Mouse (Mus musculus) embryonic facial prominence, embryonic 10.5 days (tissue): ENCODE results near the gene Ldah. TPM values are rescaled to one million over a fixed set of nuclear protein-coding genes. Genes with fewer than 3 reads are reported as not detected.
A peak's percentile ranks its signal among the peaks of the same experiment; 100 is the strongest.

ENCODE experiments used
- DNase-seq: peaks from one replicate; pipeline ENCODE4 v3.0.0-alpha.2; 2017; ENCODE audit warnings: low spot score
- H3K27ac ChIP-seq: fragments of 300-500 bp; sonication (generic); replicated peaks from 2 replicates; pipeline ENCODE4 v1.5.1; 2016; ENCODE audit warnings: mild to moderate bottlenecking
- H3K27me3 ChIP-seq: fragments of 300-500 bp; sonication (generic); replicated peaks from 2 replicates; pipeline ENCODE4 v1.6.1; 2016; ENCODE audit warnings: low read depth, mild to moderate bottlenecking; ENCODE audit not compliant: poor library complexity, severe bottlenecking
- H3K36me3 ChIP-seq: fragments of 300-500 bp; sonication (generic); replicated peaks from 2 replicates; pipeline ENCODE4 v1.6.1; 2016; ENCODE audit warnings: mild to moderate bottlenecking, moderate library complexity
- H3K4me1 ChIP-seq: fragments of 300-500 bp; sonication (generic); 2 replicates; pipeline ENCODE4 v1.6.1; 2016
- H3K4me3 ChIP-seq: fragments of 300-500 bp; sonication (generic); 2 replicates; pipeline ENCODE4 v1.5.1; 2016; ENCODE audit warnings: mild to moderate bottlenecking, moderate library complexity
- H3K9me3 ChIP-seq: fragments of 300-500 bp; sonication (generic); 2 replicates; pipeline ENCODE4 v1.6.1; 2016; ENCODE audit warnings: mild to moderate bottlenecking
- WGBS: fragments of 180-500 bp; shearing (Covaris S2); methylation state at CpG from one replicate; pipeline ENCODE4 v1.1.7; 2016; 5-methylcytosine and 5-hydroxymethylcytosine counted together
- polyA plus RNA-seq: library from polyadenylated mRNA; unstranded; fragments of >200 nt; fragmentation: Nextera tagmentation; extraction: Ambion mirVana; gene quantifications from 2 replicates; pipeline ENCODE4 v1.2.1, GENCODE M21; 2016

Ldah gene
- polyA plus RNA-seq, 1 experiment from 2014 or later, result 69.5 TPM

DNA sequence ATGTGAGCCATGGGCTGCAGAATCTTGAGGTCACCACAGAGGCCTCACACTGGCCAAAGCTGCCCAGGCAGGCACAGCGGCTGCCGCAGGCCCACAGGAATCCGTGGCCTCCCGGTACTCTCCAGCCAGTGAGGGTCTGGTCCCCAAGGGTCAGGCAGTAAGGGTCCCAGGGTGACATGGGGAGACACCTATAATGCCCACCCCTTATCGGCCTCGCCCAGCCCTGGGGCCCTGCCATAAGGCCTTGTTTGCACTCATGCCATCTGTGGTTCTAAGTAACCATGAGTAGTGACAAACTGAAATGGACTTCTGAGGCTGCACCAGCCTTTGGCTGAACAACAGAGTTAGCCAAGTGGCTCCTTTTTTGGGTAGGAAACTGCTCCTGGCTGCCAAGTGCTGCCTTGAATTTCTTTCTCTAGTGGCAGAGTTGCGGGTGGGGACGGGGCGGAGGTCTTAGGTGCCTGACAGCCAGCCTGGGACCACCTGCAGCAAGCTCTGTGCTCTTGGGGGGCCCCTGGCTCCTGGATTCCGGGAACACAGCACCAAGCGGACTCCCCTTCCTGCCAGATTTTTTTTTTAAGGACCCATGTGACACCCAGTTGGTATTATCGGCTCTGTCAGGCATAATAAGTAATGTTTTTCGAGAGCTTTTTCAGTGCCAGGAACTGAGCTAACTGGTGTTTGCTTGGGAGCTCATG, 117.5 kb downstream of the Ldah start:
- peaks cover 18% of the 10 kb centered on the region for H3K4me1 ChIP-seq
- no peak for DNase-seq
- no peaks in the 10 kb centered on the region for H3K9me3 ChIP-seq
- no peak overlapping the region for H3K27ac ChIP-seq
- no peaks in the 10 kb centered on the region for H3K27me3 ChIP-seq
- H3K36me3 ChIP-seq, result peaks cover 52% of the 10 kb centered on the region
- no peak overlapping the region for H3K4me3 ChIP-seq
- WGBS, result 91% methylated on average over 13 of the region's 13 CpGs

DNA sequence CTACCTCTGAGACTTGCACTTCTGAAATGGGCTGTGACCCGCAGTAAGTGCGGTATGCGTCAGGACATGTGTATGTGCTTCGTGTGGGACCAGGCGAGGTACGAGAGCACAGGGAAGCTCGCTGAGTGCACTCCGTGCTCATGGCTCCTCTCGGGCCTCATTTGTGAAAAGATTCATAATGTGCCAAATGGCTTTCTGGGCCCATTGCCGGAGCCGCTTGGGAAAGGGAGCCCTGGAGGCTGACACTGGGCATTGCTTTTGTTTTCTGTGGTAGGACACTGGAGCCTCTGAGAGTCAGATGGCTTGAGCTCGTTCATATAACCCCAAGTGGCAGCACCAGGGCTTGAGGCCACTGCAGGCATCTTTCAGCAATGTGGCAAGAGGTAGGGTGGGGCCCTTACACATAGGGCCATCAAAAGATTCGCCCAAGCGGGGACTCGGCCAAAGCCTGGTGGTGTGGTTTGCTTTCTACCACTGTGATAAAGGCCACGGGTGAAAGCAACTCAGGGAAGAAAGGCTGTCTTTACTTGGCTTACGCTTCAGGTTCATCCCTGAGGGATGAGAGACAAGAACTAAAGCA, 118.1 kb downstream of the Ldah start:
- H3K9me3 ChIP-seq, result no peaks in the 10 kb centered on the region
- peaks cover 17% of the 10 kb centered on the region for H3K4me1 ChIP-seq
- H3K27me3 ChIP-seq, result no peaks in the 10 kb centered on the region
- no peak overlapping the region for H3K27ac ChIP-seq
- WGBS, result 92% methylated on average over 17 of the region's 17 CpGs
- H3K36me3 ChIP-seq, result peaks cover 51% of the 10 kb centered on the region
- no peak overlapping the region for H3K4me3 ChIP-seq
- DNase-seq, result no peak

DNA sequence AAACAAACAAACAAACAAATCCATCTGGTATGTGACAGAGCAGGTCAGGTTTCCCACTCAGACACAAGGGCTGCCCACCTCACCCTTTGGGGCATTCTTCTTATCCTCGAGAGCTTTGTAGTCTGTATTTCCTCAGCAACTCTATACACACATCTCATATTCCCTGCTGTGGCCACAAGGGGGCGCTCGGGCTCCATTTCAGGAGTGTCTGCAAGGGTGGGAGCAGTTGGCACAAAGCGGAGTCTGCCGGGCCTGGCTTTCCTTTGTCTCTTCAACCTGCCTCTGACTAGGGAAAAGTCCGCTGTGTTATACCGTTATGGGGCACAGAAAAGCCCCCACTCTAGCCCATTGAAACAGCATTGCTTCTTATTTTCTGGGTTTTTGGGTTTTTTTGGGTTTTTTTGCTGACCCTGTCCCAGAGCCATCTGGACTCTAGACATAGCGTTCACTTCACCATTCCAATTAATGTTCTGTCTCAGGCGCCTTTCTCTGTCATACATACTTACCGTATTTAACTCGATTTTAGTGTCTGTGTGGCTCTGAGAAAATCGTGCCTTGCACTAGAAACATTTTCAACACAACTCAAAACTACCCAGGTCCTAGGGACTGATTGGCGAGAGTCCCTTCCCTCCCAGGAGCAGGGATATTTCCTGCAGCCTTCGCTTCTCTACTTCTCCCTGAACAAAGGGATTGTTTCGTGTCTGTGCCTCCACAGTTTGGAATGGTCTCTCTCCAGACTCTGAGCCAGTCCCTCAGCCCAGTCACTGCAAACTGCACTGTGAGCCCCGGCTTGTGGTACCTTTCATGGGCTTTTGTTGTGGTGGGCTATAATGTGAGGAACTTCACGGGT, 119.1 kb downstream of the Ldah start:
- H3K4me1 ChIP-seq, result peaks cover 27% of the 10 kb centered on the region
- no peak overlapping the region for H3K4me3 ChIP-seq
- no peaks in the 10 kb centered on the region for H3K9me3 ChIP-seq
- H3K27me3 ChIP-seq, result no peaks in the 10 kb centered on the region
- 37% methylated on average over 17 of the region's 17 CpGs for WGBS
- H3K27ac ChIP-seq, result peak overlapping the region; percentile 87
- DNase-seq, result peak; percentile 95
- H3K36me3 ChIP-seq, result peaks cover 47% of the 10 kb centered on the region

DNA sequence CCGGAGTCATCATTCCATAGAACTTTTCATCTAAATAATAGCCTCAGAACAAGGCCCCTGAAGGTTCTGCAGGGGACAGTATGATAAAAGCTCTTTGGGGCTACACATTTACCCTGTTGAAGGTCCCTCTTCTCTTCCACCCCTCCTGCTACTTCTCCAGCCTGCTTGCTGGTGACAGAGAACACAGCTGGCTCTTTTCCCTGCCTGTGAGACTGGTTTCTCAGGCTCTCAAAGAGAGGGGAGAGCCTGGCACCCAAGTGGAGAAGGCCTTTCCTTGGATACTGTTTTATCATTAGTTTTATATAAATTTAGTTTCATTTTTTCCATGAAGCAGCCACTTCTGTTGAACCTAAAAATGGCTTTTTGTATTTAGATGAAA, 119.8 kb downstream of the Ldah start:
- 83% methylated on average over 1 of the region's 1 CpGs for WGBS
- Histone ChIP-seq H3K27me3 (no peaks in the 10 kb centered on the region), H3K9me3 (no peaks in the 10 kb centered on the region), H3K4me3 (no peak overlapping the region), H3K4me1 (peaks cover 30% of the 10 kb centered on the region), H3K36me3 (peaks cover 44% of the 10 kb centered on the region), H3K27ac (peak overlapping the region; percentile 87)
- no peak for DNase-seq

DNA sequence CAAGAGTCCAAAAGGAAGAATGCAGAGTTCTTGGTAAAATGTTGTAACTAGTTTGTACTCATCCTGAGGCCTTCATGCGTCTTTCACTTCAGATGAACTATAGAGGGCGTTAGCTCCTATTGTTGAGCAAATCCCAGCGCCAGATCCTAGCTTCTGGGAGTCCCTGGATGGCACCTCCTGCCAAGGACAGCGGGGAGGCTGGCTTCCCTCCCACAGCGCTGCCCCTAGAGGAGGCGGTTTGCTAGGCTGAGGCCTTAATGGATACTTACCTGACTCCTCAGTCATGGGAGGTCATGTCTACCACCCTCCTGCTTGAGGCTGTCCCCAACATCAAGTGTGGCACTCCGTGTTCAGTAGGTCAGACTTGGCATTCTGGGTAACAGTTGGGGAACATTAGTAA, 121.3 kb downstream of the Ldah start:
- no peaks in the 10 kb centered on the region for H3K9me3 ChIP-seq
- no peak for DNase-seq
- peaks cover 39% of the 10 kb centered on the region for H3K36me3 ChIP-seq
- H3K27me3 ChIP-seq, result no peaks in the 10 kb centered on the region
- no peak overlapping the region for H3K4me3 ChIP-seq
- peaks cover 25% of the 10 kb centered on the region for H3K4me1 ChIP-seq
- 90% methylated on average over 7 of the region's 7 CpGs for WGBS
- no peak overlapping the region for H3K27ac ChIP-seq

DNA sequence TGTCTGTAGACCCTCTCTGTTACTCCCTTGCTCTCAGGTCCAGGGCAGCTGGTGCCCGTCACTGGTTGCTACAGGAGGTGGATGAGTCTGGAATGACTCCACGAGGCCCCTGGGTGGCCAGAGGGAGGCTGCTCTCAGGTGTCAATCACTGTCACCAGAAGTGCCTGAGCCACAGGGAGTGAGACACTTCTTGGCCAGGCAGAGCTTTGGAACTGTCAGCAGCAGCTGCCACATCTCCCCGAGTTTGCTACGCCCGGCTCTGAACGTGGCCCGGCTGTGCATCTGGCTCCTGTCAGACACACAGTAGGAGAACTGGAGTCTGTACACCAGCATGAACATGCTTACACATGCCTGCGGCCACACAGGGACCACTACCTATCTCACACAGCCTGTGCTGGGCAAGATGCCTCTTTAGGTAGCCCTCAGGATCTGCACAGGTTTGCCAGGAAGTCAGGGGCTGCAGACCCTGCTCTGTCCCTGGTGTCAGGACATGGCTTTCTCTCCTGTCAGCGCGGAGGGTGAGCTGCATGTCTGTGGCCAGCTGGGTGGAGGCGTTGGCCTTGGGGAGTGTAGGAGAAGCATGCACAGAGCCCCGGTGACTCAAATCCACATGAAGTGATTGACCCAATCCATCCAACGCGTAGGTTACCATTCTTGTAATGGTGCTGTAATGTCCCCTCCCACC, 123.7 kb downstream of the Ldah start:
- Histone ChIP-seq H3K27me3 (no peaks in the 10 kb centered on the region), H3K27ac (peak overlapping the region; percentile 59), H3K36me3 (peaks cover 47% of the 10 kb centered on the region), H3K4me1 (peaks cover 25% of the 10 kb centered on the region), H3K4me3 (no peak overlapping the region), H3K9me3 (no peaks in the 10 kb centered on the region)
- WGBS, result 75% methylated on average over 14 of the region's 14 CpGs
- DNase-seq, result no peak

DNA sequence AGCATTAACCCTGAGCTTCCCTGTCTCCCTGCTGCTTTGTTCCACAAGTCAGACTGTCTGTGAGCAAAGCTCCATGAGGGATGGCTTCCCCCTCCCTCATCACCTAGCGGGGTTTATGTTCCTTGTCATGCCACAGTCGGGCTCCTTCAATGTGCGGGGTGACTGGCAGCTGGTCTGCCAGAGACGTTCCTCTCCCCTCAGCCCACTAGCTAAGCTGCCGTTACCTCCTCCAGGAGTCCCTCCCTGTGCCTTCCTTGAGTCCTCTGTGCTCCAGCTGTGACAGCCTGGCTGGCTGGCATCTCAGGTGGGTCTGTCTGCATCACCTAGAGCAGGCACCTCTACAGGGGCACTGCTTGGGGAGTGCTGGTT, 124.3 kb downstream of the Ldah start:
- WGBS, result 75% methylated on average over 5 of the region's 5 CpGs
- H3K27me3 ChIP-seq, result no peaks in the 10 kb centered on the region
- H3K27ac ChIP-seq, result peak overlapping the region; percentile 59
- H3K4me3 ChIP-seq, result no peak overlapping the region
- H3K36me3 ChIP-seq, result peaks cover 52% of the 10 kb centered on the region
- DNase-seq, result no peak
- H3K4me1 ChIP-seq, result peaks cover 23% of the 10 kb centered on the region
- H3K9me3 ChIP-seq, result no peaks in the 10 kb centered on the region

DNA sequence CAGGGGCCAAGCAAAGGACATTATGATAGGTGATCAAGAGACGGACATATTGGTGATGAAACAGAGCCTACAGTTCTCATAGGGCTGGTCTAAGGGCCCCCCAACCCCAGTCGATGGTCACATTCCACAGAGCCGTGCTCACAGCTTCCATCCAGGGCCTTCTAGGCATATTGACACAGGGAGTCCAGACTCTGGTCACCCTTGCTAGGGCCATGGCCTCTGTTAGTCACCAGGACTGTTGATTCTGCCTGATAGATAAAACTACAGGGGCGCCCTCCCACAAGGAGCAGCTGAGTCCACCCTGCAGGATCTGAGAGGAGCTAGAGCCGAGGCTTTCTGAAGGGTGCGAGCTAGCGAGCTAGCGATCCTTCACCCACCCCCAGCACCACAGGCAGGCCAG, 125.7 kb downstream of the Ldah start:
- H3K27me3 ChIP-seq, result no peaks in the 10 kb centered on the region
- no peak overlapping the region for H3K27ac ChIP-seq
- H3K4me1 ChIP-seq, result peaks cover 27% of the 10 kb centered on the region
- no peak for DNase-seq
- H3K9me3 ChIP-seq, result no peaks in the 10 kb centered on the region
- WGBS, result 90% methylated on average over 8 of the region's 8 CpGs
- no peak overlapping the region for H3K4me3 ChIP-seq
- H3K36me3 ChIP-seq, result peaks cover 59% of the 10 kb centered on the region

DNA sequence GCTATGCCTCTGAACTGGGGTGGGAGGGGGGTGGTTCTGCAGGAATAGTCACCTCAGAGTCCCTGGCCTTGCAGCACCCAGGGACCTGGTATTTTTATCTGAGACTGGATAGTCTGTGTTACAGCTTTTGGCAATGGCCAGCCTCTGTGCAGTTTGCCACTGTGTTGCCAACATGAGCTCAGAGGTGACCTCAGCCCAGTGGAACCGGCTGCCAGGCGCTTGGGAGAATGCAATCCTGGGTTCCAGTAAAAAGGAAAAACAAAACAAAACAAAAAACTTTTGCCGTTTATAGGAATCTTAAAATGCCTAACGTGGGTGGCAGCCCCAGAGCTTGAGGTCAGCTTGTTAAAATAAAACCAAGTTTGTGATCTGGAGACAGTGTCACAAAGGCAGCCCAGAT, 126.4 kb downstream of the Ldah start:
- DNase-seq, result no peak
- peaks cover 34% of the 10 kb centered on the region for H3K4me1 ChIP-seq
- H3K36me3 ChIP-seq, result peaks cover 56% of the 10 kb centered on the region
- no peaks in the 10 kb centered on the region for H3K27me3 ChIP-seq
- no peaks in the 10 kb centered on the region for H3K9me3 ChIP-seq
- H3K27ac ChIP-seq, result no peak overlapping the region
- no peak overlapping the region for H3K4me3 ChIP-seq
- 88% methylated on average over 4 of the region's 4 CpGs for WGBS

Other genes starting within 250 kb of the Ldah start
- 0.38 and 0.41 TPM in 2 replicates for gene Apob, start 230.5 kb upstream of the Ldah start, polyA plus RNA-seq
- 0.10 and 0.17 TPM in 2 replicates for gene Gdf7, start 93.8 kb downstream of the Ldah start, polyA plus RNA-seq
- 17.9 and 18.8 TPM in 2 replicates for gene Hs1bp3, start 105.3 kb downstream of the Ldah start, polyA plus RNA-seq